Mouse (Mus musculus): ENCODE measurements around the gene Trim72.

DNA sequence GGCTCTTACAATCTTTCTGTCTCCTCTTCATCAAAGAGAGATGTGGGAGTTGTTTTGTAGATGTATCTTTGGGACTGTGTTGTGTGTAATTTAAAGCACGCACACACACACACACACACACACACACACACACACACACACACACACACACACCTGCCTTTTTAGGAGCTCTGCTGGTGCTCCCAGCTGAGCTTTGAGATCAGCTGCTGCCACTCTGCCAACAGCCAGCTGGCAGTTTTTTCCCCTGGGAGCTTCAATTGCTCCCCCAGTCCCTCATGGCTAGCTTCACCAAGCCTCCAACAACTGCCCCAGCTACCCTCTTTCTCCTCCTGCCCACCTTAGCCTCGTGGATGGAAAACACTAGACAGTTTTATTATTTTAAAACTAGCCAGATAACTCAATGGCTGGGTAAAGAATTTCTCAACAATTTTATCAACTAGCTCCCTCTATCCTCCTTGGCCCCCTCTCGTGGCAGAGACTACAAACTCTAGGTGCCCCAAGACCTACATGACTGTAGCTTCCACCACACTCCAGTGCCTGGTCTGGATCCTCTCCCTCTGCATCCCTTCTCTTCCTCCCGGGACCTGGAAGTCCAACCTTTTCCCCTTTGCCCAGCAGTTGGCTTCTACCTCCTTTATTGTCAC lies 40.5 kb downstream of the Trim72 start:
- TF ChIP-seq CTCF (IDR thresholded peaks at IDR 0.05; ENCODE audit: low read depth): no peak
- TF ChIP-seq EP300 (IDR thresholded peaks at IDR 0.05; ENCODE audit: low read depth): no peak
